ENCODE assay signal across 13 mouse cellular contexts in genomic region chr4:132526678-132527077, GRCm38 (mm10). TPM values are rescaled to one million over a fixed set of nuclear protein-coding genes. Genes with fewer than 3 reads are reported as not detected.
DNase-seq lines count a peak whose midpoint lies in the region; ATAC-seq and TF ChIP-seq lines count a peak whose summit lies in the region.
"Had no signal": no experiment of that assay in that cellular context is flagged by ENCODE, and none has a peak within 500 bp of the region (broad histone marks: within the 10 kb centered on the region; RNA-seq: fewer than 3 reads in every experiment).

No protein-coding gene starts in this region.

- no peak overlapping the region for H3K4me3 ChIP-seq in cerebellum, adult 2 months (replicated peaks; ENCODE audit: insufficient read depth, low read depth, low read length)
- H3K4me3 ChIP-seq in lung, postnatal 0 days (ENCODE audit: low read depth, low read length), result no peak overlapping the region
- no peak overlapping the region for H3K4me3 ChIP-seq in midbrain, embryonic 14.5 days (replicated peaks; ENCODE audit: low read depth, low read length)
- H3K4me3 ChIP-seq: heart, embryonic 13.5 days had no signal

- H3K27me3 ChIP-seq in cerebellum, adult 2 months (ENCODE audit: control insufficient read depth, insufficient read depth, low read length), result no peaks in the 10 kb centered on the region
- H3K27me3 ChIP-seq in lung, postnatal 0 days (replicated peaks; ENCODE audit: insufficient read depth, low read length), result no peaks in the 10 kb centered on the region
- no peaks in the 10 kb centered on the region for H3K27me3 ChIP-seq in midbrain, embryonic 14.5 days (ENCODE audit: control insufficient read depth, insufficient read depth, low read length)
- H3K27me3 ChIP-seq: heart, embryonic 13.5 days had no signal

- no peak for ATAC-seq in lung, postnatal 0 days
- ATAC-seq in common myeloid progenitor, adult 5-6 weeks (replicated peaks; ENCODE audit: low read depth, poor library complexity, severe bottlenecking), result 0 out of 2 replicates have a peak, but pooled peaks have one; percentile 36
- ATAC-seq in midbrain, embryonic 14.5 days (ENCODE audit: low FRiP score, low TSS enrichment), result no peak
- ATAC-seq: forebrain, embryonic 14.5 days had no signal

- TF ChIP-seq POLR2A in cerebellum, adult 2 months (IDR thresholded peaks at IDR 0.05; ENCODE audit: borderline replicate concordance, insufficient read depth, low read length), result no peak

- no peak overlapping the region for H3K4me2 ChIP-seq in lung, postnatal 0 days (replicated peaks; ENCODE audit: low read depth, low read length)
- H3K4me2 ChIP-seq in midbrain, embryonic 14.5 days (ENCODE audit: low read length), result no peak overlapping the region
- H3K4me2 ChIP-seq: heart, embryonic 13.5 days had no signal

- H3K9me3 ChIP-seq in lung, postnatal 0 days (ENCODE audit: low read length), result no peaks in the 10 kb centered on the region
- H3K9me3 ChIP-seq in midbrain, embryonic 14.5 days (ENCODE audit: control insufficient read depth, low read length), result no peaks in the 10 kb centered on the region
- H3K9me3 ChIP-seq: heart, embryonic 13.5 days had no signal

- H3K27ac ChIP-seq in cerebellum, adult 2 months (ENCODE audit: insufficient read depth, low read length), result no peak overlapping the region
- H3K27ac ChIP-seq in lung, postnatal 0 days (ENCODE audit: low read length), result no peak overlapping the region
- H3K27ac ChIP-seq in midbrain, embryonic 14.5 days (replicated peaks; ENCODE audit: low read depth, low read length), result no peak overlapping the region
- H3K27ac ChIP-seq: heart, embryonic 13.5 days; macrophage had no signal

- 23% methylated on average over 2 of the region's 2 CpGs for WGBS in cerebellum, adult 2 months
- WGBS in lung, postnatal 0 days, result 43% methylated on average over 2 of the region's 2 CpGs
- 55% methylated on average over 2 of the region's 2 CpGs for WGBS in midbrain, embryonic 14.5 days

- no peak for TF ChIP-seq EP300 in lung, postnatal 0 days (IDR thresholded peaks at IDR 0.05)

- H3K9ac ChIP-seq in lung, postnatal 0 days (replicated peaks; ENCODE audit: low read depth), result no peak overlapping the region
- no peak overlapping the region for H3K9ac ChIP-seq in midbrain, embryonic 14.5 days (replicated peaks; ENCODE audit: low read length)
- H3K9ac ChIP-seq: heart, embryonic 13.5 days had no signal

- no peaks in the 10 kb centered on the region; the same call in 1 of the 2 replicates for H3K4me1 ChIP-seq in cerebellum, adult 2 months (ENCODE audit: control insufficient read depth, insufficient read depth, low read length)
- no peaks in the 10 kb centered on the region for H3K4me1 ChIP-seq in lung, postnatal 0 days (ENCODE audit: insufficient read depth, low read depth, low read length)
- peaks cover 3% of the 10 kb centered on the region for H3K4me1 ChIP-seq in midbrain, embryonic 14.5 days (ENCODE audit: control insufficient read depth, insufficient read depth, low read length)

- no peaks in the 10 kb centered on the region for H3K36me3 ChIP-seq in lung, postnatal 0 days (ENCODE audit: insufficient read depth, low read length)
- peaks cover 17% of the 10 kb centered on the region for H3K36me3 ChIP-seq in midbrain, embryonic 14.5 days (ENCODE audit: control insufficient read depth, insufficient read depth, low read length)

- DNase-seq in cerebellum, adult 2 months, result no peak
- DNase-seq in cerebellum, adult 18-20 months, result no peak
- no peak for DNase-seq in lung, postnatal 0 days (ENCODE audit: low spot score)
- no peak for DNase-seq in lung, postnatal 25 days (ENCODE audit: low spot score)
- DNase-seq in retina, embryonic 14.5 days (ENCODE audit: low spot score), result peak; percentile 43
- no peak for DNase-seq in cerebellum, adult 8-10 months
- DNase-seq in midbrain, embryonic 14.5 days, result no peak
- DNase-seq: cerebellum, postnatal 14 days; spleen, adult 18-20 months had no signal

- 0 out of 2 replicates have a peak, but pooled peaks have one; percentile 14 for TF ChIP-seq CTCF in cerebellum, adult 2 months (IDR thresholded peaks at IDR 0.05; ENCODE audit: borderline replicate concordance, insufficient read depth, low read depth, low read length)
- TF ChIP-seq CTCF in lung, postnatal 0 days (IDR thresholded peaks at IDR 0.05), result peak; percentile 60

RNA-seq across cellular contexts. Expression of gene Atpif1, which starts 6.8 kb away (rescaled TPM):
- polyA plus RNA-seq in cerebellum, adult 2 months (2012; rRNA removed), result 569 and 629 TPM in 2 replicates
- 700 and 732 TPM in 2 replicates for polyA plus RNA-seq in lung, postnatal 0 days (2015; fragmentation: Nextera tagmentation; extraction: Ambion mirVana)
- 1,728 and 2,046 TPM in 2 replicates for total RNA-seq in common myeloid progenitor, adult 5-6 weeks (2017)
- 1,327 and 1,547 TPM in 2 replicates for polyA plus RNA-seq in midbrain, embryonic 14.5 days (2014; fragmentation: Nextera tagmentation; extraction: Ambion mirVana)

RNA-seq across cellular contexts. Expression of gene Dnajc8, which starts 8.7 kb away (rescaled TPM):
- polyA plus RNA-seq in cerebellum, adult 2 months (2012; rRNA removed), result 97.2 and 116 TPM in 2 replicates
- 157 and 182 TPM in 2 replicates for polyA plus RNA-seq in lung, postnatal 0 days (2015; fragmentation: Nextera tagmentation; extraction: Ambion mirVana)
- total RNA-seq in common myeloid progenitor, adult 5-6 weeks (2017), result 412 and 457 TPM in 2 replicates
- polyA plus RNA-seq in midbrain, embryonic 14.5 days (2014; fragmentation: Nextera tagmentation; extraction: Ambion mirVana), result 149 and 152 TPM in 2 replicates

RNA-seq across cellular contexts. Expression of gene Sesn2, which starts 16.4 kb away (rescaled TPM):
- 9.8 and 10.2 TPM in 2 replicates for polyA plus RNA-seq in cerebellum, adult 2 months (2012; rRNA removed)
- 11.6 and 16.0 TPM in 2 replicates for polyA plus RNA-seq in lung, postnatal 0 days (2015; fragmentation: Nextera tagmentation; extraction: Ambion mirVana)
- total RNA-seq in common myeloid progenitor, adult 5-6 weeks (2017), result 1.6 and 3.2 TPM in 2 replicates
- polyA plus RNA-seq in midbrain, embryonic 14.5 days (2014; fragmentation: Nextera tagmentation; extraction: Ambion mirVana), result 4.7 and 5.5 TPM in 2 replicates

RNA-seq across cellular contexts. Expression of gene Ptafr, which starts 37.2 kb away (rescaled TPM):
- 0.40 and 0.41 TPM in 2 replicates for polyA plus RNA-seq in cerebellum, adult 2 months (2012; rRNA removed)
- 2.1 and 2.5 TPM in 2 replicates for polyA plus RNA-seq in lung, postnatal 0 days (2015; fragmentation: Nextera tagmentation; extraction: Ambion mirVana)
- 2.1 TPM in 2 replicates for total RNA-seq in common myeloid progenitor, adult 5-6 weeks (2017)
- 0.13 and 0.37 TPM in 2 replicates for polyA plus RNA-seq in midbrain, embryonic 14.5 days (2014; fragmentation: Nextera tagmentation; extraction: Ambion mirVana)
